Mouse (Mus musculus) adrenal gland, postnatal 4 days (tissue): Measurements from ENCODE around the gene Olfr19. TPM values are rescaled to one million over a fixed set of nuclear protein-coding genes. Genes with fewer than 3 reads are reported as not detected.
"Not testable (repeated sequence)": the region's sequence is repeated elsewhere in the genome, so short reads cannot be mapped to it uniquely, and the experiment has no call there.

Source experiments
- DNase-seq, 2 experiments: peaks; one replicate each; pipeline ENCODE4 v3.0.0; 2021 to 2022; ENCODE audit warnings: low spot score in 2 of 2, mixed read lengths in 2 of 2
- long read RNA-seq, 2 experiments: library from polyadenylated mRNA; stranded (forward); transcript quantifications; one replicate each; pipeline ENCODE4 v2.0.0; 2021
- total RNA-seq, 2 experiments: library from RNA; stranded (reverse); gene quantifications; 2 replicates each; pipeline ENCODE4 v1.2.3; 2021

Olfr19 gene
- total RNA-seq: not detected
- long read RNA-seq, experiment 1: 0 reads
- long read RNA-seq, experiment 2: 0 reads

DNA sequence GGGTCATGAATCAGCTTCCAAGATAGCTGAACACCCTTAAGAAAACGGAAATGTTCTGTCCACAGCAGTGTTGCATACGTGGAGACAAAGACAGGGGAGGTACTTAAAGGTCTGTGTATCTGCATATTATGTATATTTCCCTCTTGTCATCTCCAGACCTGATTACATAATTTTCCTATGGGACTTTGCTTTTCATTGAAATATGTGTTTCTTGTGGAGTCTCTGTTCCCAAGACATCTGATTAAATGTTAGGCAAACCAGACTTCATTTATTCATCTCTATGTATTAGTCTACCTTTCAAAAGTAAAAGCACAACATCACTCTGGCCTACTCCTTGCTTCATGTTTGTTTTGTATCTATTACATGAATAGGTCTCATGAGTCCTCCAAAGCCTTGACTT lies at the start of gene Olfr19:
Olfr19 (minus strand) TSS at position 101 of the 400 bp plus-strand sequence.
- no peak for DNase-seq

DNA sequence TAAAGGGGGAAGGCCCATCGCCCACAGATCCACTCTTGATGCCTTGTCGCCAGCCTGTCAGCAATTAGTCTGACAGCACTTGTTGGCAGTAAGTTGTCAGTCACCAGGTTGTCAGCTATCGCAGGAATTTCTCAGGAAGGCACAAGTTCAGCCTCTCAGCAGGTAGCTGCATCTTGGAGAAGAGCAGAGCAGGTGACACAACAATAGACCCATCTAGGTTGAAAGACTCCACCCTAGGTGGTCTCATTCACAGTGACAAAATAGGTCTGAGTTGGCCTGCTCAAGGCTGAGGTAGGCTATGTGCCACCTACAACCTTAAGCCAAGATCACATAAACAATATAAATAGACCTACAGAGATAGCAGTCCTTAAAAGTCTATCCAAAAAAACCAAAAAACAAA lies 8.8 kb upstream of the Olfr19 start:
- no peak for DNase-seq

DNA sequence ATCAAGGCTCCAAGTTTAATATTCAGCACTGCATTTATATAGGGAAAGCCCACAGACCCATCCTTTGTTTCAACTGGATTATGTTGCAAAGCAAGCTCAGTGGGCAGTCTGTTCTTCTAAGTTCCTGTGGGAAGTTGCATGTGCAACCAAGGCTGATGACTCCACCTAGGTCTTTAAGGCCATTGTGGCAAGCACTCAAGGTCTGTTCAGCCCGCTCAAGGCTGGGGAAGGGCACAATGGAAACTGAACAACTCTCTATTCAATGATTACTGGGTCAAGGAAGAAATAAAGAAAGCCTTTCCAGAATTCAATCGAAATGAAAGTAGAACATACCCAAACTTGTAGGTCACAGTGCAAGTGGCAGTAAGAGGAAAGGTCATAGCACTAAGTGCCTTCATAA lies 7.8 kb upstream of the Olfr19 start:
- DNase-seq: no peak

DNA sequence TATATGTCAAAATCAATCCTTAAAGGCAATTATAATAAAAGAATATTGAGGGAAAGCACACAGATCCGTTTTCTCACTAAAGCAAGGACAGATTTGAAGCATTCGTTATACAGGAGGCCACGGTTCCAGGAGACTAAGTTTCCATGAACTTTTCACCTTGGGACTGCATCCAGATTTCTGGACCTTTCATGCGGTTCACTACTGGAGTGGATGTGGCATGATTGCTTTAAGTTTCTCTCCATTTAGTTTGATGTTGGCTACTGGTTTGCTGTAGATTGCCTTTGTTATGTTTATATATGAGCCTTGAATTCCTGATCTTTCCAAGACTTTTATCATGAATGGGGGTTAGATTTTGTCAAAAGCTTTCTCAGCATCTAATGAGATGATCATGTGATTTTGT lies 11.2 kb downstream of the Olfr19 start:
- no peak for DNase-seq

DNA sequence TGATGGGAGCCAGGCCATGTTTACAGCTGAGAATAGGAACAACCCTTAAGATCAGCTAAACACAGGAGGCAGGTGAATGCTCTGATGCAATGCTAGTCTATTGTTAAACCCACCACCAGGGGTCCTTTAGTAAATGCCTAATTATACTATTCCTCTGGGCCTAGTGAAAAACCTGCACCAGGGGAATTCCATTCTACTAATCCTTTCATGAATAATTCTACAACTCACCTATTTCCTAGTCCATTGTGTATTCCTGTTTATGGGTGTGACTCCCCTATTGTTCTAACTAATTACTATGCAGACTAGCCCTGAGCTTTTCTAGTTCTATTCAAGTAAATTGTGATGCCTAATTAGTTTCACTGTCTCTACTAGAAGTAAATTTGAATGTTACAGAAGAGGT lies 11.7 kb downstream of the Olfr19 start:
- DNase-seq: not testable (repeated sequence)

DNA sequence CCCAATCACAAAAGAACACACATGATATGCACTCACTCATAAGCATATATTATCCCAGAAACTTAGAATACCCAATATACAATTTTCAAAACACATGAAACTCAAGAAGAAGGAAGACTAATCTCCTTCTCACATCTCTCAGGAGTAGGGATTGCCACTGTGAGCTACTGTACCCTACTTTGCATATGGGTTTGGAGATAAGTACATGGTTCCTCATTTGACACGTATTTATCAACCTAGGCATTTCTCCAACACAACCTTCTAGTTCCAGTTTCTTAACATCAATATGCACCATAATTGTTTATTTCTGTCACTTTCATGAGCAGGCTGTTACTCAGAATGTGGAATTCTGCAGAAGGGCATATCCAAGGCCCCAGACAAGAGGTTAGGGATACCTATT lies 31.1 kb downstream of the Olfr19 start:
- no peak for DNase-seq

DNA sequence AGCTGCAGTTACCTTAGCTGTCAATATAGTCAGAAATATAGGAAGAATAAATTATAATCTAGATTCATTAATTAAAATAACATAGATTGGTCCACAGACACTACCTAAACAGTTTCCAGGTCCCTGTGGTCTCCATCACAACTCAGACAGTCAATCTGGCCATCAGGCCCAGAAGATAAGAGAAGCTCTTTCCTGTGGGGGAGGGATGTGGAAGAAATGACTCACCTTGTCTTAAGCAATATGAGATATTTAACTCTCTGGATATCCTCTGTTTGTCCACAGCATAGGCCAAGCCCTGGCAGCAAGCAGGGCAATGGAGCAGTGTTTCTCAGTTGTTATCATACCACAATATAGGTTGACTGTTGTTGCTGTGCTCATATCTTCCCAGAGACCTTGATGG lies 42.5 kb downstream of the Olfr19 start:
- no peak for DNase-seq

Other genes starting within 250 kb of the Olfr19 start
- gene Fgd4, start 75.9 kb downstream of the Olfr19 start, total RNA-seq: 10 to 100 TPM; 17.4 to 18.8 TPM
- 1 to 10 TPM in 1 of 2 experiments, under 1 TPM in 1; 0.54 to 1.3 TPM for gene Spag6l, start 153.1 kb upstream of the Olfr19 start, total RNA-seq
- gene Igll1, start 187.6 kb upstream of the Olfr19 start, total RNA-seq: not detected
- gene Top3b, start 194.3 kb upstream of the Olfr19 start, total RNA-seq: 10 to 100 TPM; 83.5 to 93.2 TPM
- under 1 TPM in 1 of 2 experiments, not detected in 1; 0.87 TPM for gene Vpreb1, start 194.4 kb upstream of the Olfr19 start, total RNA-seq
- 10 to 100 TPM; 41.4 to 44.5 TPM for gene Ppm1f, start 220.1 kb upstream of the Olfr19 start, total RNA-seq